Mouse (Mus musculus): ENCODE results near the gene Zbtb1.

DNA sequence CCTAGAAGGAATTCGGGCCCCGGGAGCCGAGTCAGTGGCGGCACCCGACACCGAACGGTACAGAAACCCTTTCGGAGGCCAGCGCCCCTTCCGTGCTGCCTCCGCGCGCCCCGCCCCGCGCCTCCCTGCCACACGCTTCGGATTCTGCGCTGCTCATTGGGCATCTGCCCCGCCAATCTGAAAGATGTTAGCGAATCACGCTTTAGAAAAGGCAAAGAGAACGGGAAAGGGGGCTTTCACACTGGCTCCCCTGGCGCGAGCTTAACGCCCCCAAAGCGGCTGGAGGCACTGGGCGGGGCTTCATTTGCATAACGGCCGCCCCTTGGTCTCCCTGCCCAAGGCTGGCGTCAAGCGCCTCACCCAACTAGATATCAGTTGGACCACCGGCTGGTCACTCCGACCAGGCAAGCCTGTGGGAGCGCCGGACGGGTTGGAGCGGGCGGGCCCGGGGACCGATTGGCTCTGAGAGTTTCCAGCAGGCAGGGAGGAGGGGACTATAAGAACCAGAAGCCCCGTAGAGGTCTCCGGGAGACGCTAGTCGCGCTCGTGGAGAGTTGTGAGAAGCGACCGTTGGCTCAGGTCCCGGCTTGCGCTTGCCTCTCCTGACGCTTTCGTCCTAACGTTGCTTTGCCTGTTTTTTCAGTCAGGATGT, 33.9 kb downstream of the Zbtb1 start, which contains the start of gene Hspa2:
- TF ChIP-seq POLR2A (IDR thresholded peaks at IDR 0.05; ENCODE audit: extremely low read depth, insufficient read depth, low read length) = peak; percentile 97
- TF ChIP-seq CTCF (IDR thresholded peaks at IDR 0.05; ENCODE audit: low read depth, low read length) = no peak

Measured in liver, adult 2 months (tissue).